Mouse (Mus musculus) heart, adult 2 months (tissue): ENCODE data around the gene Gcn1l1. TPM values are rescaled to one million over a fixed set of nuclear protein-coding genes. Genes with fewer than 3 reads are reported as not detected.

Experiments
- DNase-seq, 2 experiments: peaks; one replicate each; pipeline ENCODE4 v3.0.0; 2021
- H3K27ac ChIP-seq: fragments of 200-600 bp; 2 replicates; pipeline ENCODE4 v1.8.1; 2022
- H3K27me3 ChIP-seq: fragments of 200-500 bp; 2 replicates; pipeline ENCODE4 v1.6.1; 2012; ENCODE audit warnings: mild to moderate bottlenecking, low read length, inconsistent platforms, mixed read lengths; ENCODE audit not compliant: control insufficient read depth, insufficient read depth
- H3K36me3 ChIP-seq: fragments of 200-500 bp; 2 replicates; pipeline ENCODE4 v1.6.1; 2012; ENCODE audit warnings: low read length, inconsistent platforms; ENCODE audit not compliant: control insufficient read depth, insufficient read depth
- H3K4me1 ChIP-seq: fragments of 200-500 bp; 2 replicates; pipeline ENCODE4 v1.6.1; 2011; ENCODE audit warnings: low read length; ENCODE audit not compliant: control insufficient read depth, insufficient read depth
- H3K4me3 ChIP-seq: fragments of 200-600 bp; 2 replicates; pipeline ENCODE4 v1.8.1; 2022
- H3K79me2 ChIP-seq: fragments of 200-500 bp; replicated peaks from 2 replicates; pipeline ENCODE4 v1.6.1; 2012; ENCODE audit warnings: mild to moderate bottlenecking, inconsistent platforms, low read length, moderate library complexity, mixed read lengths; ENCODE audit not compliant: control insufficient read depth, insufficient read depth
- H3K9ac ChIP-seq: fragments of 200-500 bp; 2 replicates; pipeline ENCODE4 v1.6.1; 2012; ENCODE audit warnings: low read depth, mild to moderate bottlenecking, control low read depth, inconsistent platforms, low read length, mixed read lengths
- CTCF ChIP-seq: fragments of 200-600 bp; IDR thresholded peaks from 2 replicates; pipeline ENCODE4 v1.8.1; 2022; ENCODE audit warnings: antibody characterized with exemption, mild to moderate bottlenecking, moderate library complexity
- EP300 ChIP-seq: fragments of 200-500 bp; IDR thresholded peaks from 2 replicates; pipeline ENCODE4 v1.6.1; 2011; ENCODE audit warnings: low read depth, low read length, control low read depth; ENCODE audit not compliant: insufficient read depth
- POLR2A ChIP-seq: fragments of 200-500 bp; IDR thresholded peaks from 2 replicates; pipeline ENCODE4 v1.6.1; 2011; ENCODE audit warnings: mild to moderate bottlenecking, low read depth, low read length, control low read depth; ENCODE audit not compliant: insufficient read depth
- WGBS: fragments of 180-500 bp; shearing (Covaris S2); methylation state at CpG from one replicate; pipeline ENCODE4 v1.1.7; 2018; 5-methylcytosine and 5-hydroxymethylcytosine counted together
- intact Hi-C: fragments of 180-260 bp; cut with DNase I; formaldehyde crosslinking; loops from one replicate; pipeline ENCODE4 v1.15.1; 2025
- polyA plus RNA-seq: library from polyadenylated mRNA; depleted of rRNA; stranded (reverse); fragments of >200 nt; gene quantifications from 2 replicates; pipeline ENCODE4 v1.2.3, GENCODE M21; 2012
- total RNA-seq, 2 experiments: library from RNA; stranded (reverse); gene quantifications; 2 replicates each; pipeline ENCODE4 v1.2.3; 2021

Gene Gcn1l1
- total and polyA plus RNA-seq, 3 experiments, result 21.5 to 40.1 (median 34.2) TPM

GRCm38 (mm10) chr5:115611566-115611965 is 46.5 kb downstream of the Gcn1l1 start:
- no peak for DNase-seq
- H3K27ac ChIP-seq, result no peak overlapping the region
- TF ChIP-seq EP300, result no peak
- no peak for TF ChIP-seq CTCF
- TF ChIP-seq POLR2A, result no peak
- H3K4me3 ChIP-seq, result no peak overlapping the region
- H3K79me2 ChIP-seq, result no peaks in the 10 kb centered on the region
- intact Hi-C loops, result no loop called here
- H3K27me3 ChIP-seq, result no peaks in the 10 kb centered on the region
- no peak overlapping the region for H3K9ac ChIP-seq
- no peaks in the 10 kb centered on the region for H3K4me1 ChIP-seq
- no peaks in the 10 kb centered on the region for H3K36me3 ChIP-seq
- WGBS, result 94% methylated on average over 11 of the region's 11 CpGs

GRCm38 (mm10) chr5:115613332-115613731 is 48.3 kb downstream of the Gcn1l1 start:
- Histone ChIP-seq H3K27ac (no peak overlapping the region), H3K36me3 (no peaks in the 10 kb centered on the region), H3K4me3 (no peak overlapping the region), H3K9ac (no peak overlapping the region), H3K4me1 (no peaks in the 10 kb centered on the region), H3K27me3 (no peaks in the 10 kb centered on the region), H3K79me2 (no peaks in the 10 kb centered on the region)
- no peak for DNase-seq
- intact Hi-C loops, result no loop called here
- 89% methylated on average over 9 of the region's 9 CpGs for WGBS
- TF ChIP-seq CTCF (no peak), POLR2A (no peak), EP300 (no peak)

- intact Hi-C loops, result no loop called here
- no peaks in the 10 kb centered on the region for H3K4me1 ChIP-seq
- H3K4me3 ChIP-seq, result no peak overlapping the region
- 61% methylated on average over 7 of the region's 7 CpGs for WGBS
- no peaks in the 10 kb centered on the region for H3K36me3 ChIP-seq
- H3K79me2 ChIP-seq, result no peaks in the 10 kb centered on the region
- H3K27me3 ChIP-seq, result no peaks in the 10 kb centered on the region
- DNase-seq, result peak; percentile 69 to 71
- H3K9ac ChIP-seq, result no peak overlapping the region
- no peak overlapping the region for H3K27ac ChIP-seq
- TF ChIP-seq CTCF (peak; percentile 77), POLR2A (no peak), EP300 (no peak)
Measured at GRCm38 (mm10) chr5:115614948-115615347, 49.9 kb downstream of the Gcn1l1 start.

- Histone ChIP-seq H3K79me2 (no peaks in the 10 kb centered on the region), H3K36me3 (no peaks in the 10 kb centered on the region), H3K27ac (no peak overlapping the region), H3K9ac (no peak overlapping the region), H3K4me3 (no peak overlapping the region), H3K4me1 (no peaks in the 10 kb centered on the region), H3K27me3 (no peaks in the 10 kb centered on the region)
- TF ChIP-seq POLR2A (no peak), EP300 (no peak), CTCF (no peak)
- intact Hi-C loops, result no loop called here
- WGBS, result 96% methylated on average over 15 of the region's 15 CpGs
- DNase-seq, result no peak
Measured at GRCm38 (mm10) chr5:115619690-115620089, 54.6 kb downstream of the Gcn1l1 start.

GRCm38 (mm10) chr5:115622686-115623085 is 57.6 kb downstream of the Gcn1l1 start:
- intact Hi-C loops, result no loop called here
- Histone ChIP-seq H3K9ac (no peak overlapping the region), H3K27ac (no peak overlapping the region), H3K4me1 (no peaks in the 10 kb centered on the region), H3K36me3 (no peaks in the 10 kb centered on the region), H3K79me2 (no peaks in the 10 kb centered on the region), H3K4me3 (no peak overlapping the region), H3K27me3 (no peaks in the 10 kb centered on the region)
- WGBS, result 72% methylated on average over 7 of the region's 7 CpGs
- no peak for DNase-seq
- TF ChIP-seq EP300 (no peak), CTCF (no peak), POLR2A (no peak)

GRCm38 (mm10) chr5:115623694-115624440 is 58.8 kb downstream of the Gcn1l1 start:
- TF ChIP-seq POLR2A (no peak), CTCF (no peak), EP300 (no peak)
- H3K9ac ChIP-seq, result no peak overlapping the region
- no peaks in the 10 kb centered on the region for H3K27me3 ChIP-seq
- DNase-seq, result peak; percentile 43 to 48
- no peak overlapping the region for H3K4me3 ChIP-seq
- H3K36me3 ChIP-seq, result no peaks in the 10 kb centered on the region
- H3K4me1 ChIP-seq, result no peaks in the 10 kb centered on the region
- H3K27ac ChIP-seq, result peak overlapping the region; percentile 20; the same call in 1 of the 2 replicates
- WGBS, result 76% methylated on average over 9 of the region's 9 CpGs
- intact Hi-C loops, result no loop called here
- H3K79me2 ChIP-seq, result no peaks in the 10 kb centered on the region
